Mouse (Mus musculus) lung, embryonic 14.5 days (tissue): ENCODE data around the gene Ncoa5. TPM values are rescaled to one million over a fixed set of nuclear protein-coding genes. Genes with fewer than 3 reads are reported as not detected.
A peak's percentile ranks its signal among the peaks of the same experiment; 100 is the strongest.

Experiments used
- ATAC-seq: fragments of 200-750 bp; cut with Nextera tagmentation; 2 replicates; pipeline ENCODE4 v1.8.0; 2017; ENCODE audit warnings: mild to moderate bottlenecking, moderate TSS enrichment, moderate library complexity; ENCODE audit not compliant: insufficient read depth
- DNase-seq: peaks from one replicate; pipeline ENCODE4 v3.0.0-alpha.2; 2015
- H3K27ac ChIP-seq: fragments of 300-500 bp; sonication (generic); 2 replicates; pipeline ENCODE4 v1.5.1; 2014; ENCODE audit warnings: low read depth, mild to moderate bottlenecking, moderate library complexity
- H3K27me3 ChIP-seq: fragments of 300-500 bp; sonication (generic); 2 replicates; pipeline ENCODE4 v1.6.1; 2014; ENCODE audit warnings: low read length, control low read depth; ENCODE audit not compliant: insufficient read depth
- H3K36me3 ChIP-seq: fragments of 300-500 bp; sonication (generic); 2 replicates; pipeline ENCODE4 v1.6.1; 2014; ENCODE audit warnings: control low read depth; ENCODE audit not compliant: insufficient read depth
- H3K4me1 ChIP-seq: fragments of 300-500 bp; sonication (generic); 2 replicates; pipeline ENCODE4 v1.6.1; 2014; ENCODE audit warnings: antibody characterized with exemption, control low read depth; ENCODE audit not compliant: insufficient read depth
- H3K4me2 ChIP-seq: fragments of 300-500 bp; sonication (generic); 2 replicates; pipeline ENCODE4 v1.6.1; 2014; ENCODE audit warnings: mild to moderate bottlenecking
- H3K4me3 ChIP-seq: fragments of 300-500 bp; sonication (generic); 2 replicates; pipeline ENCODE4 v1.5.1; 2014; ENCODE audit warnings: low read depth, low read length
- H3K9ac ChIP-seq: fragments of 300-500 bp; sonication (generic); 2 replicates; pipeline ENCODE4 v1.6.1; 2014
- H3K9me3 ChIP-seq: fragments of 300-500 bp; sonication (generic); 2 replicates; pipeline ENCODE4 v1.6.1; 2016; ENCODE audit warnings: low read depth, low read length, control low read depth
- CTCF ChIP-seq: IDR thresholded peaks from 2 replicates; pipeline ENCODE4 v1.5.1; 2016; ENCODE audit warnings: antibody characterized with exemption, low read depth
- WGBS: fragments of 180-500 bp; shearing (Covaris S2); extraction: QIAGEN DNeasy Blood & Tissue Kit; methylation state at CpG from one replicate; pipeline ENCODE4 v1.1.7; 2014; 5-methylcytosine and 5-hydroxymethylcytosine counted together
- polyA plus RNA-seq: library from polyadenylated mRNA; unstranded; fragments of >200 nt; fragmentation: Nextera tagmentation; extraction: Ambion mirVana; gene quantifications from 2 replicates; pipeline ENCODE4 v1.2.1, GENCODE M21; 2014

Gene Ncoa5
- 72.8 and 81.6 TPM in 2 replicates for polyA plus RNA-seq

GRCm38 (mm10) chr2:165034131-165035057 lies at the start of gene Ncoa5:
Gene Ncoa5 (minus strand): TSS chr2:165034867.
- Histone ChIP-seq H3K4me2 (peak within 1 kb of the TSS; percentile 82), H3K9ac (peak within 1 kb of the TSS; percentile 95), H3K4me3 (peak within 1 kb of the TSS; percentile 94), H3K27ac (peak within 1 kb of the TSS; percentile 72), H3K27me3 (no peaks in the 10 kb centered on the region), H3K9me3 (no peaks in the 10 kb centered on the region), H3K36me3 (no peaks in the 10 kb centered on the region), H3K4me1 (peaks cover 9% of the 10 kb centered on the region)
- peak; percentile 4; the same call in 1 of the 2 replicates for TF ChIP-seq CTCF
- ATAC-seq (peak; percentile 98), DNase-seq (peak; percentile 99)
- under 1% methylated on average over 100 of the region's 111 CpGs for WGBS

GRCm38 (mm10) chr2:165081257-165081656 lies 46.6 kb upstream of the Ncoa5 start:
- Histone ChIP-seq H3K4me2 (no peak overlapping the region), H3K4me1 (no peaks in the 10 kb centered on the region), H3K27ac (no peak overlapping the region), H3K4me3 (no peak overlapping the region), H3K27me3 (peaks cover 43% of the 10 kb centered on the region), H3K36me3 (no peaks in the 10 kb centered on the region), H3K9ac (no peak overlapping the region), H3K9me3 (no peaks in the 10 kb centered on the region)
- DNase-seq (no peak), ATAC-seq (no peak)
- WGBS, result 12% methylated on average over 7 of the region's 7 CpGs
- TF ChIP-seq CTCF, result no peak

- Histone ChIP-seq H3K27ac (no peak overlapping the region), H3K27me3 (peaks cover 49% of the 10 kb centered on the region), H3K4me2 (no peak overlapping the region), H3K9me3 (no peaks in the 10 kb centered on the region), H3K36me3 (no peaks in the 10 kb centered on the region), H3K9ac (no peak overlapping the region), H3K4me3 (no peak overlapping the region), H3K4me1 (no peaks in the 10 kb centered on the region)
- DNase-seq (no peak), ATAC-seq (no peak)
- 14% methylated on average over 9 of the region's 9 CpGs for WGBS
- TF ChIP-seq CTCF, result no peak
These were observed 46.0 kb upstream of the Ncoa5 start for GRCm38 (mm10) chr2:165080657-165081056.

GRCm38 (mm10) chr2:165078605-165079004 lies 43.9 kb upstream of the Ncoa5 start:
- peak; percentile 66 for TF ChIP-seq CTCF
- H3K27ac ChIP-seq, result no peak overlapping the region
- no peaks in the 10 kb centered on the region for H3K4me1 ChIP-seq
- peaks cover 63% of the 10 kb centered on the region for H3K27me3 ChIP-seq
- no peaks in the 10 kb centered on the region for H3K9me3 ChIP-seq
- H3K36me3 ChIP-seq, result no peaks in the 10 kb centered on the region
- no peak overlapping the region for H3K9ac ChIP-seq
- H3K4me2 ChIP-seq, result no peak overlapping the region
- no peak overlapping the region for H3K4me3 ChIP-seq
- DNase-seq, result no peak
- 20% methylated on average over 10 of the region's 10 CpGs for WGBS
- no peak for ATAC-seq

DNA sequence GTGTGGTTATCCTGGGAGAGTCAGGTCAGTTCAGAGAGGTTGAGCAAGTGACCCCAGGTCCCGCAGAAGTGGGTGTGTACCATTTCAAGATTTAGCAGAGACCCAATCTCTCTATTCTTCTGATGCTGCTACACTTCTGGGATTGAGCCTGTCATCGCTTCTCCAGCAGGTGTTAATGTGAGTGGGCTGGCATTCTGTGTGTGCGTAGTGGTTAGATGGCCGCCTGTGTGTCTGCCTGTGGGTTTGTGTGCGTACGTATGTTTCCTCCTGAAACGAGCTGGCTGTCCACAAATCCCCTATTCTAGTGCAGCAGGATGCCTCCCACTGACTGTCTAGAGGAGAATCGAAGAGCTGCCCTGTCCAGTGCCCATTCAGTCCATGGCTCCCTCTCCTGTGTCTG lies 43.4 kb upstream of the Ncoa5 start:
- H3K27me3 ChIP-seq, result peaks cover 65% of the 10 kb centered on the region
- H3K9me3 ChIP-seq, result no peaks in the 10 kb centered on the region
- H3K4me1 ChIP-seq, result no peaks in the 10 kb centered on the region
- H3K4me2 ChIP-seq, result no peak overlapping the region
- H3K4me3 ChIP-seq, result no peak overlapping the region
- ATAC-seq (no peak), DNase-seq (no peak)
- TF ChIP-seq CTCF, result no peak
- no peak overlapping the region for H3K9ac ChIP-seq
- no peaks in the 10 kb centered on the region for H3K36me3 ChIP-seq
- H3K27ac ChIP-seq, result no peak overlapping the region
- 56% methylated on average over 8 of the region's 8 CpGs for WGBS

- no peaks in the 10 kb centered on the region for H3K36me3 ChIP-seq
- peaks cover 65% of the 10 kb centered on the region for H3K27me3 ChIP-seq
- DNase-seq (no peak), ATAC-seq (no peak)
- H3K4me1 ChIP-seq, result no peaks in the 10 kb centered on the region
- 7% methylated on average over 9 of the region's 9 CpGs for WGBS
- no peak overlapping the region for H3K9ac ChIP-seq
- TF ChIP-seq CTCF, result no peak
- H3K4me3 ChIP-seq, result no peak overlapping the region
- no peaks in the 10 kb centered on the region for H3K9me3 ChIP-seq
- no peak overlapping the region for H3K27ac ChIP-seq
- H3K4me2 ChIP-seq, result no peak overlapping the region
These were observed 42.4 kb upstream of the Ncoa5 start for GRCm38 (mm10) chr2:165077055-165077454.

- no peak overlapping the region for H3K4me3 ChIP-seq
- no peak overlapping the region for H3K4me2 ChIP-seq
- peak; percentile 98 for TF ChIP-seq CTCF
- H3K9me3 ChIP-seq, result no peaks in the 10 kb centered on the region
- DNase-seq, result peak; percentile 89
- WGBS, result 42% methylated on average over 2 of the region's 2 CpGs
- ATAC-seq, result peak; percentile 55
- no peak overlapping the region for H3K27ac ChIP-seq
- H3K9ac ChIP-seq, result no peak overlapping the region
- no peaks in the 10 kb centered on the region for H3K36me3 ChIP-seq
- no peaks in the 10 kb centered on the region for H3K4me1 ChIP-seq
- H3K27me3 ChIP-seq, result peaks cover 52% of the 10 kb centered on the region
These were observed 40.3 kb upstream of the Ncoa5 start for GRCm38 (mm10) chr2:165074937-165075336.
